Mouse (Mus musculus) stomach, embryonic 14.5 days (tissue): ENCODE measurements at regions not wholly inside any gene's neighbourhood (a gene's known extent, or its start where the extent isn't known, plus 50 kb on each side); places are given as distances from the start of the nearest gene placed in this dataset.
"Not testable (repeated sequence)": the region's sequence is repeated elsewhere in the genome, so short reads cannot be mapped to it uniquely, and the experiment has no call there.

Experiments
- ATAC-seq: fragments of 200-750 bp; cut with Nextera tagmentation; 2 replicates; pipeline ENCODE4 v1.8.0; 2017; ENCODE audit warnings: low read depth, moderate TSS enrichment; ENCODE audit not compliant: insufficient number of reproducible peaks, insufficient read depth, low FRiP score
- H3K27ac ChIP-seq: fragments of 300-500 bp; sonication (generic); 2 replicates; pipeline ENCODE4 v1.5.1; 2014; ENCODE audit warnings: mild to moderate bottlenecking, low read length, moderate library complexity, mixed read lengths
- H3K27me3 ChIP-seq: fragments of 300-500 bp; sonication (generic); 2 replicates; pipeline ENCODE4 v1.6.1; 2014; ENCODE audit warnings: low read length, control low read depth, mixed read lengths; ENCODE audit not compliant: control insufficient read depth, insufficient read depth
- H3K36me3 ChIP-seq: fragments of 300-500 bp; sonication (generic); 2 replicates; pipeline ENCODE4 v1.6.1; 2014; ENCODE audit warnings: mild to moderate bottlenecking, control low read depth, low read length, moderate library complexity, mixed read lengths; ENCODE audit not compliant: control insufficient read depth, insufficient read depth
- H3K4me1 ChIP-seq: fragments of 300-500 bp; sonication (generic); 2 replicates; pipeline ENCODE4 v1.6.1; 2014; ENCODE audit warnings: low read length, control low read depth, mixed read lengths; ENCODE audit not compliant: control insufficient read depth, insufficient read depth
- H3K4me2 ChIP-seq: fragments of 300-500 bp; sonication (generic); replicated peaks from 2 replicates; pipeline ENCODE4 v1.6.1; 2014; ENCODE audit warnings: low read depth, low read length, control low read depth
- H3K4me3 ChIP-seq: fragments of 300-500 bp; sonication (generic); 2 replicates; pipeline ENCODE4 v1.5.1; 2014; ENCODE audit warnings: low read depth, low read length, control low read depth
- H3K9ac ChIP-seq: fragments of 300-500 bp; sonication (generic); replicated peaks from 2 replicates; pipeline ENCODE4 v1.6.1; 2014; ENCODE audit warnings: low read depth, mild to moderate bottlenecking, control low read depth, low read length, moderate library complexity, mixed read lengths
- H3K9me3 ChIP-seq: fragments of 300-500 bp; sonication (generic); 2 replicates; pipeline ENCODE4 v1.6.1; 2016; ENCODE audit warnings: low read depth, low read length, control low read depth; ENCODE audit not compliant: control insufficient read depth
- WGBS: fragments of 180-500 bp; shearing (Covaris S2); extraction: QIAGEN DNeasy Blood & Tissue Kit; methylation state at CpG from one replicate; pipeline ENCODE4 v1.1.7; 2014; 5-methylcytosine and 5-hydroxymethylcytosine counted together

- not testable (repeated sequence) for H3K9me3 ChIP-seq, H3K4me1 ChIP-seq, ATAC-seq, H3K9ac ChIP-seq, H3K4me2 ChIP-seq, H3K4me3 ChIP-seq, H3K27me3 ChIP-seq, H3K27ac ChIP-seq, H3K36me3 ChIP-seq
- WGBS = 62% methylated on average over 1 of the region's 1 CpGs
These were observed 127.7 kb upstream of the Thsd7a start for GRCm38 (mm10) chr6:12876947-12877346.

GRCm38 (mm10) chr6:12876366-12876765 is 127.2 kb upstream of the Thsd7a start:
- Histone ChIP-seq H3K9ac (no peak overlapping the region), H3K9me3 (no peaks in the 10 kb centered on the region), H3K27ac (no peak overlapping the region), H3K36me3 (no peaks in the 10 kb centered on the region), H3K27me3 (no peaks in the 10 kb centered on the region), H3K4me1 (no peaks in the 10 kb centered on the region), H3K4me2 (no peak overlapping the region), H3K4me3 (no peak overlapping the region)
- WGBS = 52% methylated on average over 4 of the region's 4 CpGs
- ATAC-seq = no peak

- 54% methylated on average over 4 of the region's 4 CpGs for WGBS
These were observed 119.0 kb upstream of the Thsd7a start for GRCm38 (mm10) chr6:12868251-12868650.

DNA sequence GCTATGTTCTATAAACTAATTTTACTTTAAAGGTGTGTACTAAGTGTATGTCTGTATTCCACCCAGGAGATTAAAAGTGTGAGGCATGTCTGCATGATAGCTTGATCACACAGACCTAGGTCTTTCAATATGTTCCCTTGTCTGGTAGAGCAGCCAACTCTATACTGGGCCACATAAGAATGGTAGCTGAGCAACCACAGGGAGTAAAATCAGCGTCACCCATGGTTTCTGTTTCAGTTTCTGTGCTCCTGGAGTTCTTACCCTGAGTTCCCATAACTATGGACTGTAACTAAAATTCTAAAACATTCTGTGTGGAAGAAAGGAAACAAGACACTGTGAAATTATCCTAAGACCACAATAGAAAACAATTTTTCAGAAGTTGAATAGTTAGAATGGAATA is 102.8 kb upstream of the Thsd7a start:
- no peaks in the 10 kb centered on the region for H3K9me3 ChIP-seq
- H3K9ac ChIP-seq = no peak overlapping the region
- no peak overlapping the region for H3K27ac ChIP-seq
- WGBS = 83% methylated on average over 1 of the region's 1 CpGs
- no peak for ATAC-seq
- H3K27me3 ChIP-seq = no peaks in the 10 kb centered on the region
- no peak overlapping the region for H3K4me2 ChIP-seq
- H3K36me3 ChIP-seq = no peaks in the 10 kb centered on the region
- no peaks in the 10 kb centered on the region for H3K4me1 ChIP-seq
- no peak overlapping the region for H3K4me3 ChIP-seq

More at GRCm38 (mm10) chr6:12868251-12868650, 119.0 kb upstream of the Thsd7a start:
- Histone ChIP-seq H3K4me3 (no peak overlapping the region), H3K9ac (no peak overlapping the region), H3K9me3 (no peaks in the 10 kb centered on the region), H3K27me3 (no peaks in the 10 kb centered on the region), H3K4me2 (no peak overlapping the region), H3K36me3 (no peaks in the 10 kb centered on the region), H3K4me1 (no peaks in the 10 kb centered on the region), H3K27ac (no peak overlapping the region)
- no peak for ATAC-seq

GRCm38 (mm10) chr6:12835079-12835478 is 85.9 kb upstream of the Thsd7a start:
- H3K4me3 ChIP-seq, H3K9ac ChIP-seq, H3K27me3 ChIP-seq, H3K4me1 ChIP-seq, H3K36me3 ChIP-seq, H3K27ac ChIP-seq, H3K9me3 ChIP-seq, H3K4me2 ChIP-seq, ATAC-seq: not testable (repeated sequence)
- WGBS = 83% methylated on average over 3 of the region's 3 CpGs

- Histone ChIP-seq H3K27me3 (no peaks in the 10 kb centered on the region), H3K4me2 (no peak overlapping the region), H3K36me3 (no peaks in the 10 kb centered on the region), H3K4me1 (no peaks in the 10 kb centered on the region), H3K27ac (no peak overlapping the region), H3K9ac (no peak overlapping the region), H3K4me3 (no peak overlapping the region), H3K9me3 (no peaks in the 10 kb centered on the region)
- WGBS = 65% methylated on average over 5 of the region's 5 CpGs
- ATAC-seq = no peak
These were observed 84.1 kb upstream of the Thsd7a start for GRCm38 (mm10) chr6:12833358-12833757.

DNA sequence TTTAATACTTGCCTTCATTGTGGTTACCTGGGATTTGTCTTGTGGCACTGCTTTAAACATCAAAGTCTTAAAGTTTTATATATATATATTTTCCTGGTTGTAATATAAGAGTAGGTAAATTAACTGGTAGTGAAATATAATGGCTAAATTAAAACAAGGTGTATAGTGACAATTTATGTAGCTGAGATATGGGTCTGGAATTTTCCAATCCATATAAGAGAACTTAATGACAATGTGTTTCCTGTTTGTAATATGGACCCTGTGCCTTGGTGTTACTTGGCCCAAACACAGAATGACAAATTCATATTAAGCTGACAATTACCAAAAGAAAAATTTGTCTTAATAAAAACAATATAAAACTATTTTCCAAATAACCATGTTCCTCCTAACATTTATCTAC is 82.7 kb upstream of the Thsd7a start:
- ATAC-seq = no peak
- H3K27ac ChIP-seq = no peak overlapping the region
- no peaks in the 10 kb centered on the region for H3K9me3 ChIP-seq

GRCm38 (mm10) chr6:12831485-12831884 is 82.3 kb upstream of the Thsd7a start:
- WGBS = 58% methylated on average over 2 of the region's 2 CpGs

More for the DNA sequence above, 82.7 kb upstream of the Thsd7a start:
- Histone ChIP-seq H3K4me3 (no peak overlapping the region), H3K9ac (no peak overlapping the region), H3K36me3 (no peaks in the 10 kb centered on the region), H3K4me2 (no peak overlapping the region), H3K27me3 (no peaks in the 10 kb centered on the region), H3K4me1 (no peaks in the 10 kb centered on the region)

GRCm38 (mm10) chr6:12827745-12828144 is 78.5 kb upstream of the Thsd7a start:
- no peaks in the 10 kb centered on the region for H3K9me3 ChIP-seq
- 59% methylated on average over 4 of the region's 4 CpGs for WGBS
- no peak overlapping the region for H3K4me2 ChIP-seq
- H3K4me3 ChIP-seq = no peak overlapping the region
- no peaks in the 10 kb centered on the region for H3K4me1 ChIP-seq
- no peaks in the 10 kb centered on the region for H3K36me3 ChIP-seq
- H3K27ac ChIP-seq = no peak overlapping the region
- no peak for ATAC-seq
- no peaks in the 10 kb centered on the region for H3K27me3 ChIP-seq
- no peak overlapping the region for H3K9ac ChIP-seq

More at GRCm38 (mm10) chr6:12831485-12831884, 82.3 kb upstream of the Thsd7a start:
- no peaks in the 10 kb centered on the region for H3K27me3 ChIP-seq
- H3K4me2 ChIP-seq = no peak overlapping the region
- no peak overlapping the region for H3K9ac ChIP-seq
- H3K27ac ChIP-seq = no peak overlapping the region
- no peak for ATAC-seq
- no peaks in the 10 kb centered on the region for H3K9me3 ChIP-seq
- no peaks in the 10 kb centered on the region for H3K4me1 ChIP-seq
- no peak overlapping the region for H3K4me3 ChIP-seq
- H3K36me3 ChIP-seq = no peaks in the 10 kb centered on the region
